Mouse (Mus musculus) retina, adult 2 months (tissue): Measurements from ENCODE around the gene Snrpg.
A peak's percentile ranks its signal among the peaks of the same experiment; 100 is the strongest.
"Not testable (repeated sequence)": the region's sequence is repeated elsewhere in the genome, so short reads cannot be mapped to it uniquely, and the experiment has no call there.

Experiments used
- DNase-seq: peaks from one replicate; pipeline ENCODE4 v3.0.0-alpha.2; 2012; ENCODE audit warnings: low read depth, low spot score

The Snrpg gene

GRCm38 (mm10) chr6:86366853-86367249, 4.3 kb upstream of the Snrpg start:
- DNase-seq: no peak

GRCm38 (mm10) chr6:86368479-86368878, 2.6 kb upstream of the Snrpg start:
- no peak for DNase-seq

- DNase-seq: no peak
Measured at GRCm38 (mm10) chr6:86370093-86370713, 901 bp upstream of the Snrpg start.

DNA sequence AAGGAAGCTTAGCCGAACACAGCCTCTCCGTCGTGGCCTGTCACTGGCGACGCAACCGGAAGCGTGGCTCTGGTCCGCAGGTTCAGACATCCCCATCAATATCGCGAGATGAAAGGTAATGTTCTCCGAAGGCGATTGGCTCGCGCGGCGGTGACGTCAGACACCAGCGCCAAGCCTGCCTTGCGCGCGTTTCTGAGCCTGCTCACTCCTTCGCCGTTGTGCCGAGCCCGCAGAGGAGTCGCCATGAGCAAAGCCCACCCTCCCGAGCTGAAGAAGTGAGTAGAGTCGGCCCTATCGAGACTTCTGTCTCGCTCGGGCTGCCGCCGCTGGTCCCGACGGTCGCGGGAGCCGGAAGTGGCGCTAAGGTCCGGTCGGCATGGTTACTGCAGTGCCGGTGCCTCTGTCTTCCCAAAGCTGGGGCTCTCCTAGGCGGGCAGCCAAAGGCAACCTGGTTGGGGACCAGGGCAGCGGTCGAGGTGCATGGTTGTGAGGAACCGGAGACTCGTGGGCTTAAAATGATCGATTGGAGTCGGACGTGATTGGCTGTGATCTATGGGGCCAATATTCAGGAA, 322 bp downstream of the Snrpg start:
- peak; percentile 90 for DNase-seq

GRCm38 (mm10) chr6:86371950-86372516, 929 bp downstream of the Snrpg start:
- no peak for DNase-seq

- no peak for DNase-seq
Measured at GRCm38 (mm10) chr6:86373556-86373955, 2.5 kb downstream of the Snrpg start.

DNA sequence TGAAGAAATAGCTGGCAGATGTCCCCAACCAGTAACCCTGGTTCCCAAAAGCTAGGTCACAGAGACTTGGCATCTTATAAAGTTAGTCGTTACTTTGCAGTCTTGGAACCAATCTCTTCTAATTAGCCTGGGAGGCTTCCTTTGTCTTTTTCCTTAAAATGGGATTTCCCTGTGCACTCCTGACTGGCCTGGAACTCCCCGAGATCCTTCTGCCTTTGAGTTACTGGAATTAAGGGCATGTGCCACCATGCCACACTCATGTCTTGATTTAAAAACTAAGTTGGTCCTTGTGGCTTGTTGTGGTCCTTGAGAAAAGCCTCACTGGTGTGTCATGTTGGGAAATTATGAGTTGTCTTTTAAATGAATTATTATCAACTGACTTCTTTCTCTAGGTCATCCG, 7.2 kb downstream of the Snrpg start:
- DNase-seq: no peak

DNA sequence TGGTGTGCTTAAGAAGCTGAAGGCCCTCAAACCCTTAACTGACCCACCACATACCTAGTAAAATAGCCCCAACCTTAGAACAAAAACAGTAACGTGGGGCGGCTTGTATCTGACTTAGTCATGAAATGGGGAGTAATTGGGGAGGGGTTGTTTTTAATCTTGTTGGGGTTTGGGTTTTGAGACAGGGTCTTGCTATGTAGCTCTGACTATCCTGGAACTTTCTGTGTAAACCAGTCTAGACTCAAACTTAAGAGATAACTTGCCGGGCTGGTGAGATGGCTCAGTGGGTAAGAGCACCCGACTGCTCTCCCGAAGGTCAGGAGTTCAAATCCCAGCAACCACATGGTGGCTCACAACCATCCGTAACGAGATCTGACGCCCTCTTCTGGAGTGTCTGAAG, 9.0 kb downstream of the Snrpg start:
- DNase-seq: not testable (repeated sequence)

GRCm38 (mm10) chr6:86382551-86382950, 11.4 kb downstream of the Snrpg start:
- DNase-seq: no peak

GRCm38 (mm10) chr6:86383370-86383769, 12.3 kb downstream of the Snrpg start:
- no peak for DNase-seq

DNA sequence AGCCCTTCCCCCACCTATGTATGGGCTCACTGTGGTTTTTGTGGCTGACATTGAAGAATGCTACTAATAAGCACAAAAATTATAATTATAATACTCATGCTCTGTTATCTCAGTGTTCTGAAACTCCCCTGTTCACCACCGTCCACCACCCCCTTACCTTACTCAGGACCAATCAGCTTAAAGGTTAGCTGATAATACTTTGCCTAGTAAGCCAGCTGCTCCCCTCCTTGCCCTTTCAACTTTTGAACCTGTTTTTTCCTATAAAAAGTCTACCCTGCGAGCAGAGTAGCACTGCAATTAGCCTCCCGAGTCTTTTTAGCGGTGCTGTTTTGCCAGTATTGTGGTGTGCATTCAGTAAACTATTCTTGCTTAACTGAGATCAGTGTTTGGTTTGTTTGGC, 13.6 kb downstream of the Snrpg start:
- DNase-seq: no peak

- no peak for DNase-seq
Measured at GRCm38 (mm10) chr6:86385362-86386104, 14.4 kb downstream of the Snrpg start.

- DNase-seq: no peak
Measured at GRCm38 (mm10) chr6:86387313-86387712, 16.2 kb downstream of the Snrpg start.

DNA sequence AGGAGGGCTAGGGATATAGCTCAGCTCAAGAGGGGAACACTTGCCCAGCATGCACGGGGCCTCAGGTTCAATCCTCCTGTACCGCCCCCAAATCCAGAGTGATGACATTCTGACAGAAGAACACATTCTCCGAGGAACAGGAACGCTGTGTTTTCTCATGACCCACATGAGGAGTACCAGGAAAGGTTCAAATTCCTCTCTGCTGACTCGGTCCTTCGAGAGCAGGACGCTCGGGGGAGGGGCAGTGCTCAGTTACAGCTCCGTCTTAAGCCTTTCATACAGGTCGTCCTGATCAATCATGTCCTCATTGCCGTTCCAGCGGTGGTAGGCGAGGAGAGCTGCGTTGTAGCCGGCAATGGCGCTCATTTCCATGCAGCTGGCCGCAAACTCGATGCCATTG, 17.4 kb downstream of the Snrpg start:
- DNase-seq: no peak

DNA sequence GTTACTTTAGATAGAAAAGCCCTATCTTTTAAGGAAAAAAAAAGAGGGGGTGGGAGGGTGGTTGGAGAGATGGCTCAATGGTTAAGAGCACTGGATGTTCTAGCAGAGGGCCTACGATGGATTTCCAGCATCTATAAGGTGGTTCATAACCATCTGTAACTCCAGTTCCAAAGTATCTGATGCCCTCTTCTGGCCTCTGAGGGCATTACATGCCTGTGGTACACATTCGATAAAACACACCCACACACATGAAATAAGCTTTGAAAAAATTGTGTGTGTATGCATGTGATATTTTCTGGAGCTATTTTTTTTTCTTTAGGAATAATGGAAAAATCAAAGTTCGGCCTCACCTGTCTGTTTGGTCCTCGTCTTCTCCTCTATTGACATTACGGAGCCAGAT, 20.2 kb downstream of the Snrpg start:
- no peak for DNase-seq

DNA sequence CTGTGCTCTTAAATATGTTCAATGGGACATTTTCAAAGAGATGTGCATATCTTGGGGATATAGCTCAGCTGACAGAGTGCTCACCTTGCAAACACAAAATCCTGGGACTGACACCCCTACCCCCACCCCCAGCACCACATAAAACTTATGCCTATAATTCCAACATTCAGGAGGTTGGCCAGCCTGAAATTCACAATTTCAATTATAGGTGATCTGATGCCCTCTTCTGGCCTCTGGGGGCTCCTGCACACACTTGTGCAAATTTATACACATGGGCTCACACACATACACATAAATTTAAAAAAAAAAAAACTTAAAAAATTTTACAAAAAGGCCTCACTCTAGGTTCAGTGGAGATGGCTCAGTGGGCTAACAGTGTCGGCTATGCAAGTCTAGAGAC, 22.1 kb downstream of the Snrpg start:
- DNase-seq: no peak

DNA sequence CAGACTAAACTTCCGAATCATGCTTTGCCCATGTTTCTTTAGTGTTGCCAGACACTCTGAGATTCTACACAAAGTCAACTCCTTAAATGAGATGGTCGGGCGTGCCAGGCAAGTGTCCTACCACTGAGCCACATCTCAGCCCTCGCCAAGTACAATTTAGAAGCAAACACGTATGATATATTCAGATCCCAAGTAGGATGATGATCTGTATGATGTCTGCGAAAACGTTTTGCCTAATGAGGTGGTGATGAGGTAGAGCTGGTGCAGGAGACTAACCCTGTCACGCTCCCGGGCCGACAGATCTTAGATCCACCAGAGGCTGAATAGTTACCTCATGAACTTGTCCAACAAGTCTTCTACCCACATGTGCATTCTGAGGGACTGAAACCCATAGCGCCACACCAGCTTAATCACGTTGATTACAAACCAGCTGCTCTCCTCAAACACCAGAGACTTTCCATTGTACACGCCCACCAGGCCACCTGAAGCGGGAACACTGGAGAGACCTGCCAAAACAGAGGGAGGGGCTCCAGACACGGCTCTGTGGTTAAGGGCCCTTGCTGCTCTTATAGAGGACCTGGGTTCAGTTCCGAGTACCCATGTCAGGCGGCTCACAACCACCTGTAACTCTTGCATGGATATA, 23.1 kb downstream of the Snrpg start:
- DNase-seq: no peak

- DNase-seq: no peak
Measured at GRCm38 (mm10) chr6:86395021-86395420, 23.9 kb downstream of the Snrpg start.

- no peak for DNase-seq
Measured at GRCm38 (mm10) chr6:86395969-86396368, 24.9 kb downstream of the Snrpg start.

DNA sequence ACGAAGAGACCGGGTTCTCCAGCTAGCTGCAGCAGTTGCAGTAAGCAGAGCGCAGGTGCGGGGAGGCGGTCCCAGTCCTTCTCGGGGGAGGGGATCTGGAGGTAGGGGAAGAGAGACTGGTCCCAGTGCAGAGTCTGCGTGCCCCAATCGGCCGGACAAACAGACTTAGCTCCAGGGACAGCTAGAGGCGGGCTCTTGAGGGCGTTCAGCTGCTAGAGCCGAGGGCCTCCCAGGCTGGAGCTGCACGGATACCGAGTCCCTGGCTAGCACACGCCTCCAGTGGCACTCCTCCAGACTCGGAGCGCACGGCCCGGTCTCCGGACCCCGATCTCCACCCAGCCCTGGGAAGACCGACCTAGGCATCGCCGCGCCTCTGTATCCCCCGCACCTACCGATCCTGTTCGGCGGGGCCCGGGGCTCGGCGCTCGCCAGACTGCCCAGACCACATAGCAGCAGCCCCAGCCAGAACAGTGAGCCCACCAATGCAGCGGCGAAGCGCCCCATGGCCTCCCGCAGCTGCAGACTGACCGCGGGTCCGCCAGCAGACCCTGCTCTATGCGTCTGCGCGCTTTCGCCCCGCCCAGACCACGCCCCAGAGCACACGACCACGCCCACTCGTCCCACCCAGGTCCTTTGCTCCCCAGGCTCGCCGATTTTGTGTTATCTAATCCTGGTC, 25.6 kb downstream of the Snrpg start, which contains the start of gene Pcyox1:
TSS of gene Pcyox1 (minus strand) at position 574 of the 676 bp plus-strand sequence.
- peak; percentile 63 for DNase-seq

- no peak for DNase-seq
Measured at GRCm38 (mm10) chr6:86397257-86397980, 26.3 kb downstream of the Snrpg start.
